Mouse (Mus musculus) lung, adult 2 months (tissue): ENCODE data around the gene Cdc6.

ENCODE experiments used
- CTCF ChIP-seq: fragments of 200-500 bp; IDR thresholded peaks from 2 replicates; pipeline ENCODE4 v1.5.1; 2011; ENCODE audit warnings: mild to moderate bottlenecking, low read length, control low read depth; ENCODE audit not compliant: insufficient read depth
- POLR2A ChIP-seq: fragments of 200-500 bp; IDR thresholded peaks from 2 replicates; pipeline ENCODE4 v1.6.1; 2011; ENCODE audit warnings: low read depth, mild to moderate bottlenecking, control low read depth, low read length, borderline replicate concordance; ENCODE audit errors: extremely low read depth

GRCm38 (mm10) chr11:98858759-98859731 is 48.6 kb upstream of the Cdc6 start:
- TF ChIP-seq CTCF (peak; percentile 49), POLR2A (no peak)
